Mouse (Mus musculus) embryonic facial prominence, embryonic 10.5 days (tissue): Measurements from ENCODE around the gene Usp35. TPM values are rescaled to one million over a fixed set of nuclear protein-coding genes. Genes with fewer than 3 reads are reported as not detected.

Source experiments
- DNase-seq: peaks from one replicate; pipeline ENCODE4 v3.0.0-alpha.2; 2017; ENCODE audit warnings: low spot score
- H3K27ac ChIP-seq: fragments of 300-500 bp; sonication (generic); replicated peaks from 2 replicates; pipeline ENCODE4 v1.5.1; 2016; ENCODE audit warnings: mild to moderate bottlenecking
- H3K27me3 ChIP-seq: fragments of 300-500 bp; sonication (generic); replicated peaks from 2 replicates; pipeline ENCODE4 v1.6.1; 2016; ENCODE audit warnings: low read depth, mild to moderate bottlenecking; ENCODE audit not compliant: poor library complexity, severe bottlenecking
- H3K36me3 ChIP-seq: fragments of 300-500 bp; sonication (generic); replicated peaks from 2 replicates; pipeline ENCODE4 v1.6.1; 2016; ENCODE audit warnings: mild to moderate bottlenecking, moderate library complexity
- H3K4me1 ChIP-seq: fragments of 300-500 bp; sonication (generic); 2 replicates; pipeline ENCODE4 v1.6.1; 2016
- H3K4me3 ChIP-seq: fragments of 300-500 bp; sonication (generic); 2 replicates; pipeline ENCODE4 v1.5.1; 2016; ENCODE audit warnings: mild to moderate bottlenecking, moderate library complexity
- H3K9me3 ChIP-seq: fragments of 300-500 bp; sonication (generic); 2 replicates; pipeline ENCODE4 v1.6.1; 2016; ENCODE audit warnings: mild to moderate bottlenecking
- WGBS: fragments of 180-500 bp; shearing (Covaris S2); methylation state at CpG from one replicate; pipeline ENCODE4 v1.1.7; 2016; 5-methylcytosine and 5-hydroxymethylcytosine counted together
- polyA plus RNA-seq: library from polyadenylated mRNA; unstranded; fragments of >200 nt; fragmentation: Nextera tagmentation; extraction: Ambion mirVana; gene quantifications from 2 replicates; pipeline ENCODE4 v1.2.1, GENCODE M21; 2016

Usp35 gene
- polyA plus RNA-seq, 1 experiment from 2014 or later = 1.8 TPM

- Histone ChIP-seq H3K27ac (no peak overlapping the region), H3K4me3 (no peak overlapping the region), H3K36me3 (peaks cover 9% of the 10 kb centered on the region), H3K27me3 (no peaks in the 10 kb centered on the region), H3K9me3 (no peaks in the 10 kb centered on the region), H3K4me1 (no peaks in the 10 kb centered on the region)
- no peak for DNase-seq
Measured at GRCm38 (mm10) chr7:97270367-97270766, 61.5 kb downstream of the Usp35 start.

- Histone ChIP-seq H3K9me3 (no peaks in the 10 kb centered on the region), H3K27ac (no peak overlapping the region), H3K4me3 (no peak overlapping the region), H3K4me1 (no peaks in the 10 kb centered on the region; the same call in 1 of the 2 replicates), H3K36me3 (no peaks in the 10 kb centered on the region), H3K27me3 (no peaks in the 10 kb centered on the region)
- 69% methylated on average over 1 of the region's 1 CpGs for WGBS
- no peak for DNase-seq
Measured at GRCm38 (mm10) chr7:97262541-97262940, 69.3 kb downstream of the Usp35 start.

Other genes with a start within 250 kb of the Usp35 start
- gene Kctd21, start 307 bp upstream of the Usp35 start, polyA plus RNA-seq = 4.0 and 4.6 TPM in 2 replicates
- 55.2 and 58.8 TPM in 2 replicates for gene Alg8, start 39.6 kb upstream of the Usp35 start, polyA plus RNA-seq
- gene Ndufc2, start 68.0 kb upstream of the Usp35 start, polyA plus RNA-seq = 304 and 310 TPM in 2 replicates
- gene Thrsp, start 85.7 kb upstream of the Usp35 start, polyA plus RNA-seq = 0.26 and 0.45 TPM in 2 replicates
- gene Kctd14, start 119.3 kb upstream of the Usp35 start, polyA plus RNA-seq = 0.45 and 0.95 TPM in 2 replicates
- 67.9 and 68.3 TPM in 2 replicates for gene Ints4, start 148.9 kb upstream of the Usp35 start, polyA plus RNA-seq
- 35.9 and 38.0 TPM in 2 replicates for gene Aamdc, start 247.5 kb upstream of the Usp35 start, polyA plus RNA-seq
- gene Rsf1, start 247.9 kb upstream of the Usp35 start, polyA plus RNA-seq = 26.2 and 27.0 TPM in 2 replicates